Mouse (Mus musculus) lung, embryonic 15.5 days (tissue): ENCODE measurements around the gene Rasl12. TPM values are rescaled to one million over a fixed set of nuclear protein-coding genes. Genes with fewer than 3 reads are reported as not detected.

Source experiments
- ATAC-seq: fragments of 200-750 bp; cut with Nextera tagmentation; 2 replicates; pipeline ENCODE4 v1.8.0; 2017; ENCODE audit warnings: moderate number of reproducible peaks, borderline replicate concordance; ENCODE audit not compliant: low FRiP score, low TSS enrichment; ENCODE audit errors: extremely low read depth
- H3K27ac ChIP-seq: fragments of 300-500 bp; sonication (generic); 2 replicates; pipeline ENCODE4 v1.5.1; 2015; ENCODE audit warnings: moderate library complexity, mild to moderate bottlenecking, inconsistent platforms
- H3K27me3 ChIP-seq: fragments of 300-500 bp; sonication (generic); 2 replicates; pipeline ENCODE4 v1.6.1; 2015; ENCODE audit warnings: inconsistent platforms
- H3K36me3 ChIP-seq: fragments of 300-500 bp; sonication (generic); 2 replicates; pipeline ENCODE4 v1.6.1; 2015; ENCODE audit warnings: inconsistent platforms
- H3K4me1 ChIP-seq: fragments of 300-500 bp; sonication (generic); 2 replicates; pipeline ENCODE4 v1.6.1; 2015; ENCODE audit warnings: inconsistent platforms
- H3K4me2 ChIP-seq: fragments of 300-500 bp; sonication (generic); 2 replicates; pipeline ENCODE4 v1.6.1; 2015; ENCODE audit warnings: inconsistent platforms, mild to moderate bottlenecking, moderate library complexity
- H3K4me3 ChIP-seq: fragments of 300-500 bp; sonication (generic); 2 replicates; pipeline ENCODE4 v1.5.1; 2015; ENCODE audit warnings: mild to moderate bottlenecking, inconsistent platforms
- H3K9ac ChIP-seq: fragments of 300-500 bp; sonication (generic); 2 replicates; pipeline ENCODE4 v1.6.1; 2015; ENCODE audit warnings: inconsistent platforms
- H3K9me3 ChIP-seq: fragments of 300-500 bp; sonication (generic); 2 replicates; pipeline ENCODE4 v1.6.1; 2016; ENCODE audit warnings: inconsistent platforms
- WGBS: fragments of 180-500 bp; shearing (Covaris S2); methylation state at CpG from one replicate; pipeline ENCODE4 v1.1.7; 2015; 5-methylcytosine and 5-hydroxymethylcytosine counted together
- polyA plus RNA-seq: library from polyadenylated mRNA; unstranded; fragments of >200 nt; fragmentation: Nextera tagmentation; extraction: Ambion mirVana; gene quantifications from 2 replicates; pipeline ENCODE4 v1.2.1, GENCODE M21; 2015

Gene Rasl12
- polyA plus RNA-seq, 1 experiment from 2014 or later = 52.6 TPM

DNA sequence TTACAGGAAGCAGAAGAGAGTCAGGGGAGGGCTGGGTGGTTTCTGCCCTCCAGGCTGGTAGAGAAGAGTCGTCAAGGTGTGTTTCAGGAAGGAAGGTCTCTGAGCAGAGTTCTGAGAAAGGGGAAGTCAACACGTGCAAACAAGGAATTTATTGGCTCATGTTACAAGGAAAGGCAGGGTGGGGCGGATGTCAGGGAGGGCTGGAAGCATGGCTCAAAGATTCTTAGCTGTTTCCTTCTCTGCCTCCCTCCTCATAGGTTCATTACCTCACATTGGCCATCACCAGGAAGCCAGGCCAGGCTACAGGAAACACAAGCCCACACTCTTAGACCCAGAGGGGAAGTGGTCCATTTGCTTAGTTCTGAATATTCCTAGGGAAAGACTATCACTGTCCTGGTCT is 26.1 kb downstream of the Rasl12 start:
- no peaks in the 10 kb centered on the region for H3K9me3 ChIP-seq
- whole genome bisulfite sequencing = 31% methylated on average over 3 of the region's 3 CpGs

DNA sequence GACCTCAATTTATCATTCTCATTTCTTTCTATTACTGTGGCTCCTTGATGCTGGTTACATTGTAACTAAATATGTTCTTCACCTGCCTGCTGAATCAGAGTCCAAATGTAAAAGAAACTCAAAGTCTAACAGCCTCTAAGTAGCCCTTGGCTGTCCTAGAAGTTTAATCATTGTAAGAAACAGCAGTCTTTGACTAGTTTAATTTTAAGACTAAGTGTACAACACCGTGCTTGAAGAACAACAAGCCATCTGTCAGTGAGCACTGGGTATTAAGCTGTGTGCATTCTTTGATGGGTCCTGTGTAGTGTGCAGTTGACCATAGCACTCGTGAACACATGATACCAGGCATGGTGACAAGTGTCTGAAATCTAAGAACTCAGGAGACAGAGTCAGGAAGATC is 29.2 kb downstream of the Rasl12 start:
- Histone ChIP-seq H3K27ac (no peak overlapping the region), H3K36me3 (no peaks in the 10 kb centered on the region), H3K9ac (no peak overlapping the region), H3K27me3 (no peaks in the 10 kb centered on the region), H3K4me2 (no peak overlapping the region), H3K9me3 (no peaks in the 10 kb centered on the region), H3K4me1 (no peaks in the 10 kb centered on the region), H3K4me3 (no peak overlapping the region)
- 63% methylated on average over 2 of the region's 2 CpGs for WGBS
- ATAC-seq = no peak

More for the DNA sequence above, 26.1 kb downstream of the Rasl12 start:
- ATAC-seq = no peak
- Histone ChIP-seq H3K4me3 (no peak overlapping the region), H3K4me1 (no peaks in the 10 kb centered on the region), H3K27ac (no peak overlapping the region), H3K27me3 (no peaks in the 10 kb centered on the region), H3K9ac (no peak overlapping the region), H3K36me3 (no peaks in the 10 kb centered on the region), H3K4me2 (no peak overlapping the region)

DNA sequence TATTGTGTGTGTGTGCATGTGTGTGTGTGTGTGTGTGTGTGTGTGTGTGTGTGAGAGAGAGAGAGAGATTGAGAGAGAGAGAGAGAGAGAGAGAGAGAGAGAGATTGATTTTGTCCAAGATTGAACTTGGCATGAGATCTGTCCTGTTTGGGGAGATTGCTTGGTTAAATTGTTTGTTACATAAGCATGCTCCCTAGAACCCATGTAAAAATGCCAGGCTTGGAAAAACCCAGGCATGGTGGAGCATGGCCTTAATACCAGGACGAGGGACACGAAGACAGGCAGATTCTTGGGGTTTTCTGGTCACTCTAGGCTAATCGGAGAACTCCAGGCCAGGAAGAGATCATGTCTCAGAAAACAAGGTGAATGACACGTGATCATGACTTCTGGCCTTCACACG is 29.7 kb downstream of the Rasl12 start:
- Histone ChIP-seq H3K9ac (no peak overlapping the region), H3K27me3 (no peaks in the 10 kb centered on the region), H3K4me2 (no peak overlapping the region), H3K4me1 (no peaks in the 10 kb centered on the region), H3K27ac (no peak overlapping the region), H3K9me3 (no peaks in the 10 kb centered on the region), H3K4me3 (no peak overlapping the region), H3K36me3 (no peaks in the 10 kb centered on the region)
- no peak for ATAC-seq
- WGBS = 76% methylated on average over 5 of the region's 5 CpGs

DNA sequence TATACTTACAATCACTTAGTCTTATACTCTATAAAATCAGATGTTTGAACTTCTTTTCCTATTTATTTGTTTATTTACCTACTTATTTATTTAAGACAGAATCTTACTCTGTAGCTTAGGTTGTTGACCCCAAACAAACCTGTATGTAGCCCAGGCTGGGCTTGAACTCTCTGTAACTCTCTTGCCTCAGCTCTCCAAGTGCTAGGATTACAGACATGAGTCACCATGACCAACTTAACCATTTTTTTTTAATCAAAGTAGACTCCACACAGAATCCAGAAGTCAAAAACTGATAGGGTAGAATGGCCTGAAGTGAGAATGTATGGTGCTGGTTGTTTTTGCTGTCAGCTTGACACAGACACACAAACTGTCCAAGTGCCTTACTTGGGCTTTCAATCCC is 32.1 kb downstream of the Rasl12 start:
- 0 out of 2 replicates have a peak, but pooled peaks cover 3% of the 10 kb centered on the region for H3K4me1 ChIP-seq
- no peak for ATAC-seq

DNA sequence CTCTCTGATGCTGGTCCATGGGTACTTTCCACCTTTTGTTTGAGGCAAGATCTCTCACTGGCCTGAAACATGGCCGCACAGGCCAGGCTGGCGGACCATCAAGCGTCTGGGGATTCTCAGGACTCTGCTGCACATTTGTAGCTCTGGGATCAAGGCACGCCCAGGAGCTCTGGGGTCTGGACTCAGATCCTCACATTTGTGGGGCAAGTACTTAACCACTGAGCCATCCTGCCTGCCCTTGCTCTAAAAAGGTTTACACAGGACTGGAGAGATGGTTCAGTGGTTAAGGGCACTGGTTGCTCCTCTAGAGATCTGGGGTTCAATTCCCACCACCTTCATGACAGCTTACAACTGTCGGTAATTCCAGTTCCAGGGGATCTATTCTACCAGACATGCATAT is 32.6 kb downstream of the Rasl12 start:
- H3K4me1 ChIP-seq = 0 out of 2 replicates have a peak, but pooled peaks cover 3% of the 10 kb centered on the region
- no peaks in the 10 kb centered on the region for H3K36me3 ChIP-seq
- no peak for ATAC-seq
- no peaks in the 10 kb centered on the region for H3K9me3 ChIP-seq
- H3K4me3 ChIP-seq = no peak overlapping the region
- H3K27ac ChIP-seq = no peak overlapping the region
- no peak overlapping the region for H3K4me2 ChIP-seq
- H3K9ac ChIP-seq = no peak overlapping the region
- WGBS = 86% methylated on average over 5 of the region's 5 CpGs
- no peaks in the 10 kb centered on the region for H3K27me3 ChIP-seq

More for the DNA sequence above, 32.1 kb downstream of the Rasl12 start:
- Histone ChIP-seq H3K27ac (no peak overlapping the region), H3K36me3 (no peaks in the 10 kb centered on the region), H3K27me3 (no peaks in the 10 kb centered on the region), H3K4me3 (no peak overlapping the region), H3K4me2 (no peak overlapping the region), H3K9me3 (no peaks in the 10 kb centered on the region), H3K9ac (no peak overlapping the region)

DNA sequence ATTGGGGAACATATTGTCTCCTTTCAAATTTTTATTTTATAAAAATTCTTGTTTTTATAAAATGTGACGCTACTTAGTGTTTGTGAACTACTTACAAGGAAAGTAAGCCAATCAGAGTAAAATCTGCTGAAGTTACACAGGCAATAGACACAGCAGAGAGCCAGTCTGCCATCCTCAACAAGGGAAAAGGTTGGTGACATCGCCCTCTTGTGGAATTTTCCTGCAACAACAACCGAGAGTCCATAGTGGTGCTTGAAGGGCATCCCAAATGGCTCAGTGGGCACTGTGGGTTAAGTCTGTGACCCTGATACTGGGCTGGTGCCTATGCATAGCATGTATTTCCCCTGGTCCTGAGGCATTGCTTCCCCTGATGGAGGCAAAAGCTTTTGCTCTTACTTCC is 33.9 kb downstream of the Rasl12 start:
- no peak overlapping the region for H3K9ac ChIP-seq
- no peak overlapping the region for H3K27ac ChIP-seq

DNA sequence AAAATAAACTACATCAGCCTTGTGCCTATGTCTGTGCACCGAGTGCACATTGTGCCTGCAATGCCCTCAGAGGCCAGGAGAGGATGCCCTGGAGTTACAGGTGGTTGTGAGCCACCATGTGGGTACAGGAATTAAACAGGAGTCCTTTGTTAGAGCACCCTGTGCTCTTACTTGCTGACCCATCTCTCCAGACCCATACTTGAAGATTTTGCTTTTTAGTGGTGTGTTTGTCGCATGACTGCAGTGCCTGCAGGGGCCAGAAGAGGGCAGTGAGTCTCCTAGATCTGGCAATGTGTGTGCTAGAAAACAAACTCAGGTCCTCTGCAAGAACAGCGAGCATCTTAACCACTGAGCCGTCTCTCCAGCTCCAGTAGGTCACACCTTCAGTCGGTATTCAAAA is 35.8 kb downstream of the Rasl12 start:
- Histone ChIP-seq H3K36me3 (0 out of 2 replicates have a peak, but pooled peaks cover 7% of the 10 kb centered on the region), H3K4me3 (no peak overlapping the region), H3K4me2 (no peak overlapping the region), H3K9me3 (no peaks in the 10 kb centered on the region), H3K27me3 (no peaks in the 10 kb centered on the region), H3K27ac (no peak overlapping the region), H3K4me1 (peaks cover 8% of the 10 kb centered on the region; the same call in 1 of the 2 replicates), H3K9ac (no peak overlapping the region)
- ATAC-seq = no peak
- WGBS = 55% methylated on average over 5 of the region's 5 CpGs

More for the DNA sequence above, 33.9 kb downstream of the Rasl12 start:
- Histone ChIP-seq H3K9me3 (no peaks in the 10 kb centered on the region), H3K27me3 (no peaks in the 10 kb centered on the region), H3K4me1 (peaks cover 8% of the 10 kb centered on the region; the same call in 1 of the 2 replicates), H3K4me2 (no peak overlapping the region), H3K4me3 (no peak overlapping the region), H3K36me3 (no peaks in the 10 kb centered on the region)
- ATAC-seq = 0 out of 2 replicates have a peak, but pooled peaks have one; percentile 32
- WGBS = 1% methylated on average over 3 of the region's 3 CpGs

DNA sequence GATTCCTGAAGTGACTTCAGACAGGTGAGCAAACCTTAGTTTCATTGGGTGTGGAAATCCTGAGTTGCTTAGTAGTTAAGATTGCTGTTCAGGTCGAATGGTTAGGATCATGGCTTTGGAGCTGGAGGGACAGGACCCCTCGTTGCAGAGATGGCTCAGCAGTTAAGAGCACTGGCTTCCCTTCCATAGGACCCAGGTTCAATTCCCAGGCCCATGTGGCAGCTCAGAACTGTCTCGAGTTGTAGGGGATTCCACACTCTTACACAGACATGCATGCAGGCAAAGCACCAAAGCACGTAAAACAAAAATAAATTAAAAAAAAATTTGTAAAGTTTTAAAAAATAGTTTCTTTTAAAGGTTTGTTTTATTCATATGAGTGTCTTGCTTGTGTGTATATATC is 36.9 kb downstream of the Rasl12 start:
- 64% methylated on average over 4 of the region's 4 CpGs for WGBS

DNA sequence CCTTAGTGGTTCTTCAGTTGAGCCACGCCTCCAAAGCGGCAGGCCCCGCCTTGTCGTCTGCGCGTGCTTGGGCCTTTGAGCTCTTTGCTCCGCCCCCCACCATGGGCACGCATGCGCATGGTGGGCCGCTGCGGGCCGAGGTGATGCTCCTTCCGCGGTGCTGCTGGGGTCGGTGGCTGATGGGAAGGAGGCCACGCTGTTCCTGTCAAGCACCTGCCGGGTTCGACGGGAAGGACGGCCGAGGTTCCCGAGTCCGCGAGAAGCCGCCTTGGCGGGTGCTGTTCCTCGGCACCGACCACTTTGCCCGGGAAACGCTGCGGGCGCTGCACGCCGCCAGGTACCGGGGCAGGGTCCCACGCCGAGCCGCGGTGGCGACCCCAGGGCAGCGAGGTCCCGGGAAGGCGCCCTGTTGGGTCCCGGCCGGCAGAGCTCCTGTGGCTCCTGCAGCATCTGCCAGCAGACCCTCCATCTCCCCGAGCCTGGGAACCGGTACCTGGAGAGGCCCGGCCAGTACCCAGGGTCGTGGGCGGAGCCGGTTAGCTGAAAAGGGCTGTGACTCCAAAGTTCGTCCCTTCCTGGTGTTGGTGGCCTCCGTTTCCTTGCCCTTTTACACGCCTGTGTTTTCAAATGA is 37.5 kb downstream of the Rasl12 start, which contains the start of gene Mtfmt:
Mtfmt (plus strand) TSS at position 112 of the 631 bp plus-strand sequence.
- H3K27ac ChIP-seq = peak within 1 kb of the TSS; percentile 3; the same call in 1 of the 2 replicates
- ATAC-seq = peak; percentile 88
- peaks cover 8% of the 10 kb centered on the region; the same call in 1 of the 2 replicates for H3K4me1 ChIP-seq
- H3K9ac ChIP-seq = peak within 1 kb of the TSS; percentile 67
- peak within 1 kb of the TSS; percentile 68 for H3K4me2 ChIP-seq
- under 1% methylated on average over 54 of the region's 54 CpGs for WGBS
- peaks cover 15% of the 10 kb centered on the region; the same call in 1 of the 2 replicates for H3K36me3 ChIP-seq
- H3K4me3 ChIP-seq = peak within 1 kb of the TSS; percentile 69
- no peaks in the 10 kb centered on the region for H3K9me3 ChIP-seq
- no peaks in the 10 kb centered on the region for H3K27me3 ChIP-seq

More for the DNA sequence above, 36.9 kb downstream of the Rasl12 start:
- peaks cover 10% of the 10 kb centered on the region; the same call in 1 of the 2 replicates for H3K36me3 ChIP-seq
- H3K4me3 ChIP-seq = peak overlapping the region; percentile 69; the same call in 1 of the 2 replicates
- ATAC-seq = no peak
- no peaks in the 10 kb centered on the region for H3K27me3 ChIP-seq
- no peak overlapping the region for H3K27ac ChIP-seq
- peaks cover 8% of the 10 kb centered on the region; the same call in 1 of the 2 replicates for H3K4me1 ChIP-seq
- H3K9me3 ChIP-seq = no peaks in the 10 kb centered on the region
- H3K9ac ChIP-seq = no peak overlapping the region
- H3K4me2 ChIP-seq = peak overlapping the region; percentile 68; the same call in 1 of the 2 replicates

DNA sequence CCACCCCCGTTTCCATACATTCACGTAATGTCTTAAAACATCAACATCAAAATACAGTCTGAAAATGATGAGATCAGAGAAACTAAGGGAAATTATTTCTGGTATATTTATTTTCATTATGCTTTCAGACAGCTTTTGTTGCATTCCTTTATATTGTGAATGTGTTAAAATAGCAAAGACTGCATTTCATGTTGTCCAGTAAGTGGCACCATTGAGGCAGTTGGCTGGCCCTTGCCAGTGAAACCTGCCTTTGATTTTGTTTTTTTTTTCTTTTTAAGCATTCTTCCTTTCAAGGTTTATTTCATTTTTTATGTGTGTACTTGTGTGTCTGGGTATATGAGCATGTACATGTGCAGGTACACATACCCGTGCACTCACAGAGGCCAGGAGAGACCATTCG is 46.4 kb downstream of the Rasl12 start:
- Histone ChIP-seq H3K4me1 (no peaks in the 10 kb centered on the region), H3K27ac (no peak overlapping the region), H3K27me3 (no peaks in the 10 kb centered on the region), H3K4me3 (no peak overlapping the region), H3K36me3 (peaks cover 54% of the 10 kb centered on the region), H3K9me3 (no peaks in the 10 kb centered on the region), H3K4me2 (no peak overlapping the region), H3K9ac (no peak overlapping the region)
- WGBS = 90% methylated on average over 4 of the region's 4 CpGs
- ATAC-seq = no peak

DNA sequence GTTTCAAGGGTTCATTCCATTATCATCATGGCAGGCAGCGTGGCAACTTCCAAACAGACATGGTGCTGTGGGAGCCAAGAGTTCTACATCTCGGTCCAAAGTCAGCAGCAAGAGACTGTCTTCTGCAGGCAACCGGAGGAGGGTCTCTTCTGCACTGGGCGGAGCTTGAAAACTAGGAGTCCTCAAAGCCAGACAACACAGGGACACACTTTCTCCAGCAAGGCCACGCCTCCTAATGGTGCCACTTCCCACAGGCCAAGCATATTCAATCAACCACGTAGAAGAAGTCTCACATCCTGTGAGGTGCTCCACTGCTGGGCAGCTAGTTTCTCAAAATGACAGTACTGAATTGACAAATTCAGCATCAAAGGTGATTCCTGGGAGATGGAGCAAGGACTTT is 49.6 kb downstream of the Rasl12 start:
- Histone ChIP-seq H3K36me3 (peaks cover 46% of the 10 kb centered on the region), H3K4me3 (no peak overlapping the region), H3K27ac (no peak overlapping the region), H3K9me3 (no peaks in the 10 kb centered on the region), H3K4me2 (no peak overlapping the region), H3K9ac (no peak overlapping the region), H3K27me3 (no peaks in the 10 kb centered on the region), H3K4me1 (no peaks in the 10 kb centered on the region)
- WGBS = 91% methylated on average over 6 of the region's 6 CpGs
- ATAC-seq = no peak

DNA sequence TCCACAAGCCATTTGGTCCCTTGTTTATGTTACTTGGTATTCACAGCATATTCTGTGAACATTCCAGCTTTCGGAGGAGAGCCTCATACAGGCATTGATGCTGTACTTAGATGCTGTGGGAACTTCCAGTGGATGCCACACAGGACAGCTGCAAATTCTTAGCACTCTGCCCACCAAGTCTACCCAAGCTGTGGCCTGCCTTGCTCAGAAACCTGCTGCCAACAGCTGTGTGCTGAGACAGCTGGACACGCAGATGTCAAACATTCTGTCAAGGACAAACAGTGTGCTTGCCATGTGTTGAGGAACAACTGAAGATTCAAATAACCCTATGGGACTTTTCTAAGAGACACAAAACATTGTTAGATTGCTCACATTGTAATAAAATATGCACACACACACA is 60.7 kb downstream of the Rasl12 start:
- Histone ChIP-seq H3K4me3 (no peak overlapping the region), H3K36me3 (no peaks in the 10 kb centered on the region), H3K4me2 (no peak overlapping the region), H3K27ac (no peak overlapping the region), H3K9ac (no peak overlapping the region), H3K27me3 (no peaks in the 10 kb centered on the region), H3K9me3 (no peaks in the 10 kb centered on the region), H3K4me1 (peaks cover 18% of the 10 kb centered on the region)
- ATAC-seq = no peak
- 68% methylated on average over 2 of the region's 2 CpGs for WGBS
